Mouse (Mus musculus) thymus, postnatal 14 days (tissue): Measurements from ENCODE around the gene Gm17455.

Experiments used
- DNase-seq: peaks from one replicate; pipeline ENCODE4 v3.0.0; 2021

Gene Gm17455

GRCm38 (mm10) chr10:60422756-60423155 lies 23.2 kb downstream of the Gm17455 start:
- DNase-seq, result no peak

GRCm38 (mm10) chr10:60430001-60430400 lies 30.5 kb downstream of the Gm17455 start:
- no peak for DNase-seq

GRCm38 (mm10) chr10:60430591-60430990 lies 31.1 kb downstream of the Gm17455 start:
- DNase-seq, result no peak

GRCm38 (mm10) chr10:60432679-60433078 lies 33.2 kb downstream of the Gm17455 start:
- DNase-seq, result no peak

- peak; percentile 57 for DNase-seq
Measured at GRCm38 (mm10) chr10:60442321-60442720, 42.8 kb downstream of the Gm17455 start.

GRCm38 (mm10) chr10:60443078-60443477 lies 43.6 kb downstream of the Gm17455 start:
- DNase-seq, result peak; percentile 38

- DNase-seq, result no peak
Measured at GRCm38 (mm10) chr10:60445031-60445593, 45.6 kb downstream of the Gm17455 start.

- no peak for DNase-seq
Measured at GRCm38 (mm10) chr10:60447186-60447585, 47.7 kb downstream of the Gm17455 start.
